Mouse (Mus musculus): Measurements from ENCODE around the gene Mcm10. TPM values are rescaled to one million over a fixed set of nuclear protein-coding genes. Genes with fewer than 3 reads are reported as not detected.

Mcm10 gene
- polyA plus RNA-seq (2015; fragmentation: Nextera tagmentation; extraction: Ambion mirVana): 3.7 and 11.6 TPM in 2 replicates

DNA sequence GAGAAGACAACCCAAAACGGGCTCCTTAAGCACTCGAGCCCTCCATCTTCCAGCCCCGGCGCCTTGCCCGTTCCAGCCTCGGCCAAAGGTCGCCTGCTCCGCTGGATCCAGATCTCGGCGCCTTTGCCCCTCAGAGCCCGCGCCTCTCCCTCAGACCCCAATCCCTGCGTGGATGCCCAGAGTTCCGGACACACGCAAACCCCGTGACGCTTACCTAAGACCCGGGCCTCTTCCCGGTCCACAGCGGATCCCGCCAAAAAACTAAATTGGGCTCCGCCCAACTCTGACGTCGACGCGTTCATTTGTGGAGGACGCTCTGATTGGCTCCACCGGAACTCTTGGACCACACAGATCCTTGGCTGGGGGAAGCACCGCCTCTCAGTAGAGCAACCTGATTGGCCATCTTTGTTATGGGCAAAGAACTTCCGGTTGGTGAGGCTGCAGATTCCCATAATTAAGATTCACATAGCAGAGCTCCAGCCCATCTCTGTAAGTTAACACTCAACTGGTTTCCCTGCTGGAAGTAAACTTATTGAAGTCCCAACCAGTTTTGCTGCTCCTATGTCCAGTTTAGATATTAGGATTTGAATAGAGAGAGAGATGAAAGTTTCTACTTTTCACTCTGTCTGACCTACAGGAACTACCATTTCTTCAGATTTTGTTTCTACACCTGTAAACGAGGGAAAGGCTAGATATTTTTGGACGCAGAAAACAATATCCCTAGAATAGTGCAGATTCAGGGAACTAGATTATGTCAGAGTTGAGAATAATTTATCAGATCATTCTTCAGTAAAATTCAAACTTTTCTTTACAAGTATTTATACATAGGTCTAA, at the start of gene Mcm10:
TSS of gene Mcm10 (minus strand) at position 301 of the 834 bp plus-strand sequence.
- 4% methylated on average over 32 of the region's 32 CpGs for WGBS
- Histone ChIP-seq H3K9me3 (replicated peaks) (no peaks in the 10 kb centered on the region), H3K27ac (replicated peaks) (no peak within 1 kb of the TSS), H3K9ac (replicated peaks) (0 out of 2 replicates have a peak within 1 kb of the TSS, but pooled peaks have one; percentile 43), H3K4me2 (peak within 1 kb of the TSS; percentile 96), H3K4me1 (peaks cover 4% of the 10 kb centered on the region; the same call in 1 of the 2 replicates), H3K4me3 (replicated peaks) (peak within 1 kb of the TSS; percentile 54), H3K27me3 (replicated peaks) (no peaks in the 10 kb centered on the region), H3K36me3 (no peaks in the 10 kb centered on the region)
- ATAC-seq (ENCODE audit: low FRiP score): peak; percentile 100

GRCm38 (mm10) chr2:5061133-5061708, 48.6 kb upstream of the Mcm10 start:
- ATAC-seq (ENCODE audit: low FRiP score): no peak
- Histone ChIP-seq H3K36me3 (no peaks in the 10 kb centered on the region), H3K4me2 (no peak overlapping the region), H3K9me3 (replicated peaks) (no peaks in the 10 kb centered on the region), H3K27me3 (replicated peaks) (peaks cover 4% of the 10 kb centered on the region; the same call in 1 of the 2 replicates), H3K4me1 (peaks cover 19% of the 10 kb centered on the region), H3K27ac (replicated peaks) (no peak overlapping the region), H3K9ac (replicated peaks) (no peak overlapping the region), H3K4me3 (replicated peaks) (no peak overlapping the region)
- WGBS: 84% methylated on average over 8 of the region's 8 CpGs

DNA sequence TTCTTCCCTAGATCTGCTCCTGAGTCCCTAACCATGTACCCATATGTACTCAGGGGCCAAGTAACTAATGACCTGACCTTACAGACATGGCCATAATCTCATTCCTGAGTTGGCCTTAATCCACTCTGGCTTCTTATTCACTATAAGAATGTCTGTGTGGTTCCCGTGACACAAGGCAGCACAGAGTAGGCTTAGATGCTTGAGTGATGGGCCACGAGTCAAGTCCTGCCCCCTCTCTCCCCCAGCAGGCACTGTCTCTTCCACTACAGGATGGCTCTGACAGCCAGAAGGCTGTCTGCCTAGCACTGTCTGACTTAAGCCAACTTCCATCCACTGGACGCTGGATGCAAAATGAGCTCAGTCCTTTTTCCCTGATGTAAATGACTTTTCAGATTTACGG, 47.4 kb upstream of the Mcm10 start:
- Histone ChIP-seq H3K4me1 (peaks cover 19% of the 10 kb centered on the region), H3K9me3 (replicated peaks) (no peaks in the 10 kb centered on the region), H3K36me3 (no peaks in the 10 kb centered on the region), H3K9ac (replicated peaks) (no peak overlapping the region), H3K4me2 (no peak overlapping the region), H3K4me3 (replicated peaks) (no peak overlapping the region), H3K27me3 (replicated peaks) (peaks cover 4% of the 10 kb centered on the region; the same call in 1 of the 2 replicates), H3K27ac (replicated peaks) (no peak overlapping the region)
- WGBS: 86% methylated on average over 4 of the region's 4 CpGs
- ATAC-seq (ENCODE audit: low FRiP score): no peak

DNA sequence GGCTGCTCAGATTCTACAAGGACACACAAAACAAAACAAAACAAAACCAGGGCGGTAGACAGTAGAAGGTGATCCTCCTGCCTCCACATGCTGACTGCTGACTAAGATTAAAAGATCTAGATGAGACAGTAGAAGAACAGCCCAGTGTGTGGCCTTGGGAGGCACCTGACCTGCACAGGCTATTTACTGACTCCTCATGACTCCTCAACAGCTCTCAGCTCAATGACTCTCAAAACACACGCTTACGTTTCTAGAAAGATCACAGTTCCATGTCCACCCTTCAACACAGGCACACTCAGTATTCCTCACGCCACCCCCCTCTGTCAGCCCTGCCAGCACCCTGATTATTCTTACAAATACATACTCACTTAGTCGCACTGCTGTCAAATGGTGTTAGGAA, 45.8 kb upstream of the Mcm10 start:
- peaks cover 13% of the 10 kb centered on the region for H3K4me1 ChIP-seq
- H3K36me3 ChIP-seq: no peaks in the 10 kb centered on the region
- no peak for ATAC-seq (ENCODE audit: low FRiP score)
- peaks cover 4% of the 10 kb centered on the region; the same call in 1 of the 2 replicates for H3K27me3 ChIP-seq (replicated peaks)
- H3K9ac ChIP-seq (replicated peaks): no peak overlapping the region
- H3K4me3 ChIP-seq (replicated peaks): no peak overlapping the region
- H3K9me3 ChIP-seq (replicated peaks): no peaks in the 10 kb centered on the region
- no peak overlapping the region for H3K27ac ChIP-seq (replicated peaks)
- no peak overlapping the region for H3K4me2 ChIP-seq
- WGBS: 90% methylated on average over 5 of the region's 5 CpGs

GRCm38 (mm10) chr2:5050562-5050961, 38.0 kb upstream of the Mcm10 start:
- Histone ChIP-seq H3K4me1 (peaks cover 2% of the 10 kb centered on the region), H3K4me3 (replicated peaks) (no peak overlapping the region), H3K9ac (replicated peaks) (no peak overlapping the region), H3K36me3 (no peaks in the 10 kb centered on the region), H3K27ac (replicated peaks) (no peak overlapping the region), H3K9me3 (replicated peaks) (no peaks in the 10 kb centered on the region), H3K4me2 (no peak overlapping the region), H3K27me3 (replicated peaks) (no peaks in the 10 kb centered on the region)
- WGBS: 91% methylated on average over 2 of the region's 2 CpGs
- no peak for ATAC-seq (ENCODE audit: low FRiP score)

DNA sequence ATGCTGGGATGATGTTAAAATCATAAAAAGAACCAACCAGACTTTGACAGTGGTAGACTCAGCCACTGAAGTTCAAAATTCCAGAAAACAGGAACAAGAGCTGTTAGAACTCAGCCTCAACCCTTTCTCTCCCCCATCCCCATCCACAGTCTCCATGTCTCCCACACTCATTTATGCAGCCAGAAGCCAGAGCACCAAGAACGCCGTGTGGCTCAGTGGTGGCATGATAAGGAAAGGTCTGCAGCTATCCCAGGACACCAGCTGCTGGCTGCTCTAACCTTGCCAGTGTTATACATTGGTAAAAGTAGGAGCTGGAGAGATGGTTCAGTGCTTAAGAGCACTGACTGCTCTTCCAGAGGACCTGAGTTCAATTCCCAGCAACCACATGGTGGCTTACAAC, 34.4 kb upstream of the Mcm10 start:
- Histone ChIP-seq H3K4me2 (no peak overlapping the region), H3K4me3 (replicated peaks) (no peak overlapping the region), H3K27ac (replicated peaks) (no peak overlapping the region), H3K9ac (replicated peaks) (no peak overlapping the region), H3K27me3 (replicated peaks) (no peaks in the 10 kb centered on the region), H3K4me1 (peaks cover 12% of the 10 kb centered on the region), H3K9me3 (replicated peaks) (no peaks in the 10 kb centered on the region), H3K36me3 (no peaks in the 10 kb centered on the region)
- WGBS: 100% methylated on average over 2 of the region's 2 CpGs
- ATAC-seq (ENCODE audit: low FRiP score): no peak

- Histone ChIP-seq H3K4me1 (peaks cover 12% of the 10 kb centered on the region), H3K27me3 (replicated peaks) (no peaks in the 10 kb centered on the region), H3K4me3 (replicated peaks) (no peak overlapping the region), H3K27ac (replicated peaks) (peak overlapping the region; percentile 61), H3K9me3 (replicated peaks) (no peaks in the 10 kb centered on the region), H3K4me2 (peak overlapping the region; percentile 19), H3K36me3 (no peaks in the 10 kb centered on the region), H3K9ac (replicated peaks) (no peak overlapping the region)
- peak; percentile 36; the same call in 1 of the 2 replicates for ATAC-seq (ENCODE audit: low FRiP score)
- 16% methylated on average over 13 of the region's 13 CpGs for WGBS
Measured at GRCm38 (mm10) chr2:5045269-5045965, 32.8 kb upstream of the Mcm10 start.

- H3K27me3 ChIP-seq (replicated peaks): no peaks in the 10 kb centered on the region
- H3K36me3 ChIP-seq: no peaks in the 10 kb centered on the region
- no peak overlapping the region for H3K4me3 ChIP-seq (replicated peaks)
- H3K9me3 ChIP-seq (replicated peaks): no peaks in the 10 kb centered on the region
- no peak overlapping the region for H3K9ac ChIP-seq (replicated peaks)
- no peak overlapping the region for H3K4me2 ChIP-seq
- no peak overlapping the region for H3K27ac ChIP-seq (replicated peaks)
- peaks cover 12% of the 10 kb centered on the region for H3K4me1 ChIP-seq
- no peak for ATAC-seq (ENCODE audit: low FRiP score)
- WGBS: 52% methylated on average over 3 of the region's 3 CpGs
Measured at GRCm38 (mm10) chr2:5044321-5044720, 31.7 kb upstream of the Mcm10 start.

DNA sequence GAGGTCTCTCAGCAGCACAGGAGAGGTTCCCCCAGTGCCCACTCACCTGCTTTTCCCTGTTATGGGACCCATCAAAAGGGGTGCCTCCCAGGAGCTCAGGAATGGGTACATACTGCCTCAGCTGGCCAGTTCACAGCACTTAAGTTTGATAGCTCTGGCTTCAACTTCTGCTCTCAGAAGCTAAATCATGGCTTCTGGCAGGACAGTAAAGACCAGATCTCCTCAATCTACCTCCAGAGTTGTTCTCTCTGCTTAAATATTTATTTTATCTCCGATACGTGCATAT, 30.8 kb upstream of the Mcm10 start:
- no peak for ATAC-seq (ENCODE audit: low FRiP score)
- Histone ChIP-seq H3K4me3 (replicated peaks) (no peak overlapping the region), H3K9me3 (replicated peaks) (no peaks in the 10 kb centered on the region), H3K27me3 (replicated peaks) (no peaks in the 10 kb centered on the region), H3K9ac (replicated peaks) (no peak overlapping the region), H3K36me3 (no peaks in the 10 kb centered on the region), H3K4me2 (no peak overlapping the region), H3K27ac (replicated peaks) (no peak overlapping the region), H3K4me1 (peaks cover 12% of the 10 kb centered on the region)
- WGBS: 96% methylated on average over 2 of the region's 2 CpGs

- Histone ChIP-seq H3K36me3 (no peaks in the 10 kb centered on the region), H3K27me3 (replicated peaks) (no peaks in the 10 kb centered on the region), H3K4me3 (replicated peaks) (no peak overlapping the region), H3K9me3 (replicated peaks) (no peaks in the 10 kb centered on the region), H3K9ac (replicated peaks) (no peak overlapping the region), H3K27ac (replicated peaks) (no peak overlapping the region), H3K4me2 (no peak overlapping the region), H3K4me1 (peaks cover 17% of the 10 kb centered on the region)
- ATAC-seq (ENCODE audit: low FRiP score): no peak
- 81% methylated on average over 11 of the region's 11 CpGs for WGBS
Measured at GRCm38 (mm10) chr2:5042616-5043475, 30.3 kb upstream of the Mcm10 start.

DNA sequence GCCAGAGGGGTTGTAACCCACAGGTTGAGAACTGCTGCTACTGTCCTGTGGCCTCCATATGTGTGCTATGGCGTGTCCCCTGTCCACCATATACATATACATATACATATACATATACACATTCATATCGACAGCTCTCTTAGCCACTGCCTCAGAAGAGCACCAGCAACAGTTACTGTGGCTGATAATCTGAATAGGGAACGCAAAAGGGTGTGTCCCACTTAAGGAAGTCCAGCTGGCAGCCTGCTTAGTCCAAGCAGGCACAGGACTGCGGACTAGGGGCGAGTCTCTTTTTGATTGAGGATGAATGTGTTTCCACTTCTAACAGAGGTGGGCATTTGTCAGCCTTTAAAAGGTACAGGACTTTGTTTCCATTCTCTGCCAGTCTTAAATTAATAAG, 29.3 kb upstream of the Mcm10 start:
- Histone ChIP-seq H3K9me3 (replicated peaks) (no peaks in the 10 kb centered on the region), H3K36me3 (no peaks in the 10 kb centered on the region), H3K4me2 (no peak overlapping the region), H3K27me3 (replicated peaks) (no peaks in the 10 kb centered on the region), H3K9ac (replicated peaks) (no peak overlapping the region), H3K4me1 (peaks cover 17% of the 10 kb centered on the region), H3K27ac (replicated peaks) (no peak overlapping the region), H3K4me3 (replicated peaks) (no peak overlapping the region)
- 93% methylated on average over 5 of the region's 5 CpGs for WGBS
- no peak for ATAC-seq (ENCODE audit: low FRiP score)

All from neural tube, embryonic 15.5 days (tissue).